Mouse (Mus musculus): ENCODE measurements around the gene Nfkbib. TPM values are rescaled to one million over a fixed set of nuclear protein-coding genes. Genes with fewer than 3 reads are reported as not detected.
A peak's percentile ranks its signal among the peaks of the same experiment; 100 is the strongest.

Nfkbib gene
- polyA plus RNA-seq, 2 experiments = 15.0 to 27.0 TPM

DNA sequence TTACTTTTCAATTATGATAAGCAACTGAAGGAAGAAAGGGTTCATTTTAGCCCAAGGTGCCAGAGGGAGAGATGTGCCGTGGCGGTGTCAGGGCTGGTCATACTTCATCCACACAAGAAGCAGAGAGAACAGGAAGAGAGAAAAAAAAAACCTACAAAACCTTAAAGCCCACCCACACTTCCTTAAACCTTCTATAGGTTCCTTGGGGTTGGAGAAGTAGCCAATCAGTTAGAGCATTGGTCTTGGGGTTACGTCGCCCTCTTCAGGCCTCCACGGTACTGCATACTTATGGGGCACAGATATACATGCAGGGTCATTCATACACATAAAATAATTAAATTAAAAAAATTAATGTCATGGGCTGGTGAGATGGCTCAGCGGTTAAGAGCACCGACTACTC lies 45.2 kb downstream of the Nfkbib start:
- Histone ChIP-seq H3K4me3 (ENCODE audit: insufficient read depth in 1 of 2, low read depth in 2 of 2, low read length in 2 of 2) (no peak overlapping the region), H3K27ac (no peak overlapping the region), H3K36me3 (replicated peaks; ENCODE audit: control insufficient read depth, insufficient read depth, low read depth) (no peaks in the 10 kb centered on the region), H3K9me3 (ENCODE audit: control insufficient read depth, low read length) (no peaks in the 10 kb centered on the region), H3K9ac (replicated peaks) (no peak overlapping the region), H3K4me1 (replicated peaks; ENCODE audit: control insufficient read depth in 2 of 2, insufficient read depth in 2 of 2, low read length in 1 of 2) (no peaks in the 10 kb centered on the region), H3K4me2 (ENCODE audit: low read depth) (no peak overlapping the region), H3K27me3 (ENCODE audit: control insufficient read depth, insufficient read depth, low read length) (no peaks in the 10 kb centered on the region)
- WGBS (ENCODE audit: insufficient replicate concordance) = 81% methylated on average over 7 of the region's 7 CpGs
- no peak for DNase-seq (ENCODE audit: low read depth in 3 of 3, low spot score in 3 of 3)
- TF ChIP-seq CTCF (IDR thresholded peaks at IDR 0.05; ENCODE audit: low read depth) (peak; percentile 43; the same call in 1 of the 2 replicates), EP300 (IDR thresholded peaks at IDR 0.05; ENCODE audit: low read depth) (no peak)
- ATAC-seq (ENCODE audit: insufficient read depth) = no peak

DNA sequence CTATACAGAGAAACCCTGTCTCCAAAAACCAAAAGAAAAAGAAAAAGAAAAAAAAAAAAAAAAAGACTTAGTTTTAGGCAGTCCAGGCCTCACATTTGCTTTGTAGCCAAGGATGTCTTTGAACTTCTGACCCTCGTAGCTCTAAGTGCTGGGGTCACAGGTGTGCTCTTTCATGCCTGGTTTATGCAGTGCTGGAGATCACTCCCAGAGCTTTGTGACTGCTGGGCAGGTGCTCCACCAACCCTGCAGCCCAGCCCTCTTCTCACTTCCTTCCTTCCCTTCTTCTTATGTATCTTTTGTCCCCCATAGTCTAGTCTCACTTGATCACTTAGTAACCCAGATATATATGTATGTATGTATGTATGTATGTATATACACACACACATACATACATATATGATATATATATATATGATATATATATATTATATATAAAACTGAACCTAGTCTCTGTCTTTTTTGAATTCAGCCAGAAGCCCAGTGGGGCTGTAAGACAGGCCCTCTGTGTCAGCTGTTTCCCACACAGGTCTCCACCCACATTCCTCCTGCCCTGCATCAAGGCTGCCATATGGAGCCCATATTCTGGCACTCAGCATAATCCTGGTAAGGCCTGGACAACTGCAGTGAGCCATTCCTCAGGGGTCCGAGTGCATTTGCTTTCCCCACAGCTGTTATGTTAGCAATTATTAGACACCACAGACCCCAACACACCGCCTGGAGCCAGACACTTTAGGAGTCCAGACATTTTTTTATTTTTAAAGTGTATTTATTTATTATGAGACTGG lies 46.4 kb downstream of the Nfkbib start:
- WGBS (ENCODE audit: insufficient replicate concordance) = 53% methylated on average over 3 of the region's 3 CpGs
- ATAC-seq (ENCODE audit: insufficient read depth) (no peak), DNase-seq (ENCODE audit: low read depth in 3 of 3, low spot score in 3 of 3) (no peak)
- H3K4me1 ChIP-seq (replicated peaks; ENCODE audit: control insufficient read depth in 2 of 2, insufficient read depth in 2 of 2, low read length in 1 of 2) = no peaks in the 10 kb centered on the region
- TF ChIP-seq EP300 (IDR thresholded peaks at IDR 0.05; ENCODE audit: low read depth) (no peak), CTCF (IDR thresholded peaks at IDR 0.05; ENCODE audit: low read depth) (no peak)
- H3K36me3 ChIP-seq (replicated peaks; ENCODE audit: control insufficient read depth, insufficient read depth, low read depth) = no peaks in the 10 kb centered on the region
- no peak overlapping the region for H3K27ac ChIP-seq
- H3K9ac ChIP-seq (replicated peaks) = no peak overlapping the region
- H3K4me3 ChIP-seq (ENCODE audit: insufficient read depth in 1 of 2, low read depth in 2 of 2, low read length in 2 of 2) = no peak overlapping the region
- no peaks in the 10 kb centered on the region; the same call in 1 of the 2 replicates for H3K27me3 ChIP-seq (ENCODE audit: control insufficient read depth, insufficient read depth, low read length)
- H3K9me3 ChIP-seq (ENCODE audit: control insufficient read depth, low read length) = no peaks in the 10 kb centered on the region
- H3K4me2 ChIP-seq (ENCODE audit: low read depth) = no peak overlapping the region

DNA sequence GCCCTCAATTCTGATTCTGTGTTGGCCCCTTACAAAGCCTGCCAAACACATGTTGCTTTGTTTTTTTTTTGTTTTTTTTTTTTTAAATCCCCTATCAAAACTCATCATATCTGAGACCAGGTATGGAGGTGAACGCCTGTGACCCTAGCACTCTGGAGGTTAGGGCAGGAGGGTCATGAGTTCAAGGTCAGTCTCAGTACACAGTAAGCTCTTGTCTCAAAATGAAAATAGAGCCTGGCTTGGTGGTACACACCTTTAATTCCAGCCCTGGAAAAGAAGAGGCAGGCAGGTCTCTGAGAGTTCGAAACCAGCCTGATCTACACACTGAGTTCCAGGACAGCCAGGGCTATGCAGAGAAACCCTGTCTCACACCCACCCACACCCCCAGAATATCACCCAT lies 47.7 kb downstream of the Nfkbib start:
- H3K9ac ChIP-seq (replicated peaks) = no peak overlapping the region
- H3K27ac ChIP-seq = no peak overlapping the region
- no peak overlapping the region for H3K4me3 ChIP-seq (ENCODE audit: insufficient read depth in 1 of 2, low read depth in 2 of 2, low read length in 2 of 2)
- WGBS (ENCODE audit: insufficient replicate concordance) = 56% methylated on average over 2 of the region's 2 CpGs
- TF ChIP-seq CTCF (IDR thresholded peaks at IDR 0.05; ENCODE audit: low read depth) (no peak), EP300 (IDR thresholded peaks at IDR 0.05; ENCODE audit: low read depth) (no peak)
- DNase-seq (ENCODE audit: low read depth in 3 of 3, low spot score in 3 of 3) (no peak), ATAC-seq (ENCODE audit: insufficient read depth) (no peak)
- H3K36me3 ChIP-seq (replicated peaks; ENCODE audit: control insufficient read depth, insufficient read depth, low read depth) = no peaks in the 10 kb centered on the region
- H3K9me3 ChIP-seq (ENCODE audit: control insufficient read depth, low read length) = no peaks in the 10 kb centered on the region
- H3K4me2 ChIP-seq (ENCODE audit: low read depth) = no peak overlapping the region
- no peaks in the 10 kb centered on the region; the same call in 1 of the 2 replicates for H3K27me3 ChIP-seq (ENCODE audit: control insufficient read depth, insufficient read depth, low read length)
- no peaks in the 10 kb centered on the region for H3K4me1 ChIP-seq (replicated peaks; ENCODE audit: control insufficient read depth in 2 of 2, insufficient read depth in 2 of 2, low read length in 1 of 2)

DNA sequence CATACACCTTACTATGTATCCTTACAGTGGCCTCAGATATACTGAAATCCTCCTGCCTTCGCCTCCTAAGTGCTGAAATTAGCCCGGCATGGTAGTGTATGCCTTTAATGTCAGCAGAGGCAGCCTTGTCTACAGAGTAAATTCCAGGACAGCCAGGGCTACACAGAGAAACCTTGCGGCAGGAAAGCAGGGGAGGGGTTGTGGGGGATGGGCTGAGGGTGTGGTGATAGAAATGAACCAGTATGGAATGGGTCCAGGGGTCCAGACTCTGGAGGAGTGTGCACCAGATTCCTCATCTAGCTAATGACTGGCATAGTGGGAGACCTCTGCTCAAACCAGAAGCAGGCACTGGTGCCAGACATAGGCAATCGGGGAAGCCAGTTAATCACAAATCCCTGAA lies 48.2 kb downstream of the Nfkbib start:
- TF ChIP-seq CTCF (IDR thresholded peaks at IDR 0.05; ENCODE audit: low read depth) (no peak), EP300 (IDR thresholded peaks at IDR 0.05; ENCODE audit: low read depth) (no peak)
- DNase-seq (ENCODE audit: low read depth in 3 of 3, low spot score in 3 of 3) = no peak
- Histone ChIP-seq H3K4me1 (replicated peaks; ENCODE audit: control insufficient read depth in 2 of 2, insufficient read depth in 2 of 2, low read length in 1 of 2) (no peaks in the 10 kb centered on the region), H3K36me3 (replicated peaks; ENCODE audit: control insufficient read depth, insufficient read depth, low read depth) (no peaks in the 10 kb centered on the region), H3K9ac (replicated peaks) (no peak overlapping the region), H3K4me2 (ENCODE audit: low read depth) (no peak overlapping the region), H3K27me3 (ENCODE audit: control insufficient read depth, insufficient read depth, low read length) (no peaks in the 10 kb centered on the region; the same call in 1 of the 2 replicates), H3K4me3 (ENCODE audit: insufficient read depth in 1 of 2, low read depth in 2 of 2, low read length in 2 of 2) (no peak overlapping the region), H3K27ac (no peak overlapping the region), H3K9me3 (ENCODE audit: control insufficient read depth, low read length) (no peaks in the 10 kb centered on the region)
- no peak for ATAC-seq (ENCODE audit: insufficient read depth)
- WGBS (ENCODE audit: insufficient replicate concordance) = 40% methylated on average over 4 of the region's 4 CpGs

DNA sequence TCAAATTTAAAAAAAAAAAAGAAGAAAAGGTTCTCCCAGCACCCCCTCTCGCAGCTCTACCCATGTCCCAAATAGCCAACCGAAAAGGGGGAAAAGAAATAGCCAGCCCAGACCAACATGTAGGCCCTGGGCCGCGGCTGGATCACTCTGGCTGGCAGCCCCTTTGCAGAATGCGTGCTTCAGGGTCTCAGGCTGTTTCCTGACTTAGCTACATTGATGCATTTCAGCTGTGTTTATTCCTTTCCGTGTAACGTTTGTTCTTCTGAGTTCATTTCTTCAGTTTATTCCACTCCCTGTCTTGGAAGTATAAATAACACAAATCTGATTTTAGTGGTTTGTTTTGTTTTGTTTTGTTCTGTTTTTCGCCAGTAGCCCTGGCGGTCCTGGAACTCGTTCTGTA lies 49.6 kb downstream of the Nfkbib start:
- H3K4me3 ChIP-seq (ENCODE audit: insufficient read depth in 1 of 2, low read depth in 2 of 2, low read length in 2 of 2) = no peak overlapping the region
- TF ChIP-seq CTCF (IDR thresholded peaks at IDR 0.05; ENCODE audit: low read depth) = no peak
- TF ChIP-seq EP300 (IDR thresholded peaks at IDR 0.05; ENCODE audit: low read depth) = no peak
- no peaks in the 10 kb centered on the region; the same call in 1 of the 2 replicates for H3K27me3 ChIP-seq (ENCODE audit: control insufficient read depth, insufficient read depth, low read length)
- H3K9me3 ChIP-seq (ENCODE audit: control insufficient read depth, low read length) = no peaks in the 10 kb centered on the region
- 70% methylated on average over 10 of the region's 10 CpGs for whole genome bisulfite sequencing (ENCODE audit: insufficient replicate concordance)
- H3K9ac ChIP-seq (replicated peaks) = no peak overlapping the region
- no peak overlapping the region for H3K27ac ChIP-seq
- no peak for DNase-seq (ENCODE audit: low read depth in 3 of 3, low spot score in 3 of 3)
- H3K36me3 ChIP-seq (replicated peaks; ENCODE audit: control insufficient read depth, insufficient read depth, low read depth) = no peaks in the 10 kb centered on the region
- no peak for ATAC-seq (ENCODE audit: insufficient read depth)
- no peaks in the 10 kb centered on the region for H3K4me1 ChIP-seq (replicated peaks; ENCODE audit: control insufficient read depth in 2 of 2, insufficient read depth in 2 of 2, low read length in 1 of 2)
- no peak overlapping the region for H3K4me2 ChIP-seq (ENCODE audit: low read depth)

Measured in liver, embryonic 14.5 days (tissue).